Mouse (Mus musculus) embryonic facial prominence, embryonic 15.5 days (tissue): ENCODE results near the gene Igsf3. TPM values are rescaled to one million over a fixed set of nuclear protein-coding genes. Genes with fewer than 3 reads are reported as not detected.

Experiments
- ATAC-seq: fragments of 200-750 bp; cut with Nextera tagmentation; 2 replicates; pipeline ENCODE4 v1.8.0; 2017; ENCODE audit warnings: low read depth, moderate TSS enrichment; ENCODE audit not compliant: insufficient number of reproducible peaks, low FRiP score, low TSS enrichment
- H3K27ac ChIP-seq: fragments of 300-500 bp; sonication (generic); replicated peaks from 2 replicates; pipeline ENCODE4 v1.5.1; 2015; ENCODE audit warnings: mild to moderate bottlenecking, inconsistent platforms
- H3K27me3 ChIP-seq: fragments of 300-500 bp; sonication (generic); 2 replicates; pipeline ENCODE4 v1.6.1; 2015; ENCODE audit warnings: inconsistent platforms
- H3K36me3 ChIP-seq: fragments of 300-500 bp; sonication (generic); 2 replicates; pipeline ENCODE4 v1.6.1; 2015; ENCODE audit warnings: mild to moderate bottlenecking, inconsistent platforms
- H3K4me1 ChIP-seq: fragments of 300-500 bp; sonication (generic); 2 replicates; pipeline ENCODE4 v1.6.1; 2015; ENCODE audit warnings: inconsistent platforms
- H3K4me2 ChIP-seq: fragments of 300-500 bp; sonication (generic); replicated peaks from 2 replicates; pipeline ENCODE4 v1.6.1; 2015; ENCODE audit warnings: mild to moderate bottlenecking, inconsistent platforms
- H3K4me3 ChIP-seq: fragments of 300-500 bp; sonication (generic); replicated peaks from 2 replicates; pipeline ENCODE4 v1.5.1; 2015; ENCODE audit warnings: mild to moderate bottlenecking, inconsistent platforms
- H3K9ac ChIP-seq: fragments of 300-500 bp; sonication (generic); 2 replicates; pipeline ENCODE4 v1.6.1; 2015; ENCODE audit warnings: inconsistent platforms
- H3K9me3 ChIP-seq: fragments of 300-500 bp; sonication (generic); replicated peaks from 2 replicates; pipeline ENCODE4 v1.6.1; 2016; ENCODE audit warnings: inconsistent platforms
- WGBS: fragments of 180-500 bp; shearing (Covaris S2); methylation state at CpG from one replicate; pipeline ENCODE4 v1.1.7; 2015; 5-methylcytosine and 5-hydroxymethylcytosine counted together
- polyA plus RNA-seq: library from polyadenylated mRNA; unstranded; fragments of >200 nt; fragmentation: Nextera tagmentation; extraction: Ambion mirVana; gene quantifications from 2 replicates; pipeline ENCODE4 v1.2.1, GENCODE M21; 2015

Igsf3 gene
- polyA plus RNA-seq, 1 experiment from 2014 or later, result 76.1 TPM

- no peak overlapping the region for H3K9ac ChIP-seq
- no peaks in the 10 kb centered on the region for H3K36me3 ChIP-seq
- H3K4me3 ChIP-seq, result no peak overlapping the region
- no peaks in the 10 kb centered on the region for H3K9me3 ChIP-seq
- ATAC-seq, result no peak
- H3K4me2 ChIP-seq, result no peak overlapping the region
- H3K4me1 ChIP-seq, result no peaks in the 10 kb centered on the region
- WGBS, result 81% methylated on average over 7 of the region's 7 CpGs
- H3K27ac ChIP-seq, result no peak overlapping the region
- H3K27me3 ChIP-seq, result no peaks in the 10 kb centered on the region
These were observed 111.3 kb downstream of the Igsf3 start for GRCm38 (mm10) chr3:101488204-101488603.

GRCm38 (mm10) chr3:101490515-101490914, 113.6 kb downstream of the Igsf3 start:
- Histone ChIP-seq H3K4me3 (no peak overlapping the region), H3K4me1 (peaks cover 4% of the 10 kb centered on the region; the same call in 1 of the 2 replicates), H3K9ac (no peak overlapping the region), H3K27me3 (no peaks in the 10 kb centered on the region), H3K4me2 (no peak overlapping the region), H3K36me3 (no peaks in the 10 kb centered on the region), H3K27ac (no peak overlapping the region), H3K9me3 (no peaks in the 10 kb centered on the region)
- WGBS, result 75% methylated on average over 9 of the region's 9 CpGs
- ATAC-seq, result no peak

DNA sequence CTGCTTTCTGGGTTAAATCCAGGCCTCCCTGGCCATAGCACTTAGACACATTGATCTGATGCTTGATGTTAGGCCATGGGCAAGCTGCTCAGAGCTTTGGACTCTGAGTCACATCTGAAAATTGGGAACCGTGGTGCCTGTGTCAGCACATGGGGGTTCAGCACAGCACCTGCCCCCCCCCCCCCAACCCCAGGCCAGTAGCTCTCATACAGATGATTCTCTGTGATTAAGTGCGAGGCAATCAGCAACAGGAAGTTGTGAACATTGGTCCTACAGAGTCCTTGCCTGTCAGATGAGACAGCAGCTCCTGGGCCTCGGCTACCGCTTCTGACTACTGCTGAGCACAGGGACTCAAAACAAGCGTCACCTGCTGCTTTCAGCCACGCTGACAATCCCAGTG, 116.0 kb downstream of the Igsf3 start:
- 77% methylated on average over 6 of the region's 6 CpGs for WGBS
- ATAC-seq, result no peak

GRCm38 (mm10) chr3:101493937-101494459, 117.1 kb downstream of the Igsf3 start:
- Histone ChIP-seq H3K4me3 (peak overlapping the region; percentile 16; the same call in 1 of the 2 replicates), H3K36me3 (no peaks in the 10 kb centered on the region), H3K27me3 (no peaks in the 10 kb centered on the region), H3K9ac (no peak overlapping the region), H3K9me3 (no peaks in the 10 kb centered on the region), H3K27ac (peak overlapping the region; percentile 22; the same call in 1 of the 2 replicates), H3K4me2 (peak overlapping the region; percentile 31), H3K4me1 (peaks cover 4% of the 10 kb centered on the region; the same call in 1 of the 2 replicates)
- peak; percentile 63 for ATAC-seq
- 25% methylated on average over 10 of the region's 10 CpGs for WGBS

More for the DNA sequence above, 116.0 kb downstream of the Igsf3 start:
- Histone ChIP-seq H3K4me1 (peaks cover 4% of the 10 kb centered on the region; the same call in 1 of the 2 replicates), H3K27ac (no peak overlapping the region), H3K4me2 (no peak overlapping the region), H3K9ac (no peak overlapping the region), H3K27me3 (no peaks in the 10 kb centered on the region), H3K9me3 (no peaks in the 10 kb centered on the region), H3K4me3 (no peak overlapping the region), H3K36me3 (no peaks in the 10 kb centered on the region)

DNA sequence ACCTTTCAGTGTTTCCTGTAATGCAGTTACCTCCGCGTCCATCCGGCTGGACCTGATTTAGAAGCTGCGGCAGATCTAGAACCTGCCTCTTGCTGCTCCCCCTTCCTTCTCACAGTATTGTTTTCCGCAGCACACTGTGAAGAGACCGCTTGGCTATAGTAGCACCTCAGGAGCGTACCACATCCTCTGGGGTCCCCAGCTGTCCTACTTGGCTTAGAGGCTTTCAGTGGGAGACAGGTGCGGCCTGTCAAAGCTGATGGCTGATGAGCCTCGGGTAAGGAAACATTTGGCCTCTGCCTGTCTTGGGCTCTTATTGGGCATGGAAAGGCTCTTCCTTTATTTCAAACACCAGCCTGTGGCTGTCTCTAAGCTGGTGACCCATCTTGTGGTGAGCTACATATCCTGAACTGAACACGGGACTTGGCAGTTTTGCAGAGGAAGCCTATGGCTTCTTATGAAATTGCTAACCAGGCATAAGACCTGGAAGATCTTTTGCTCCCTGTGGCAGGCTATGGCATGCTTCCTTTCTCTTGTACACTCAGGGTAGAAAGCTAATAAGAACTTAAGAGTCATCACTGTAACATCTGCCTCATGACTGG, 120.6 kb downstream of the Igsf3 start:
- Histone ChIP-seq H3K4me2 (no peak overlapping the region), H3K9ac (no peak overlapping the region), H3K4me1 (peaks cover 21% of the 10 kb centered on the region), H3K27me3 (no peaks in the 10 kb centered on the region), H3K9me3 (no peaks in the 10 kb centered on the region), H3K4me3 (no peak overlapping the region), H3K36me3 (no peaks in the 10 kb centered on the region), H3K27ac (no peak overlapping the region; the same call in 1 of the 2 replicates)
- no peak for ATAC-seq
- 63% methylated on average over 10 of the region's 10 CpGs for WGBS

- peaks cover 19% of the 10 kb centered on the region for H3K4me1 ChIP-seq
- no peak overlapping the region for H3K4me3 ChIP-seq
- no peak overlapping the region for H3K27ac ChIP-seq
- H3K36me3 ChIP-seq, result no peaks in the 10 kb centered on the region
- no peaks in the 10 kb centered on the region for H3K27me3 ChIP-seq
- no peak overlapping the region for H3K4me2 ChIP-seq
- H3K9me3 ChIP-seq, result no peaks in the 10 kb centered on the region
- H3K9ac ChIP-seq, result no peak overlapping the region
- 71% methylated on average over 6 of the region's 6 CpGs for WGBS
- ATAC-seq, result no peak
These were observed 123.0 kb downstream of the Igsf3 start for GRCm38 (mm10) chr3:101499906-101500305.

- Histone ChIP-seq H3K9ac (no peak overlapping the region), H3K9me3 (no peaks in the 10 kb centered on the region), H3K4me1 (peaks cover 19% of the 10 kb centered on the region), H3K4me3 (no peak overlapping the region), H3K4me2 (no peak overlapping the region), H3K27ac (no peak overlapping the region), H3K36me3 (no peaks in the 10 kb centered on the region), H3K27me3 (no peaks in the 10 kb centered on the region)
- WGBS, result 59% methylated on average over 11 of the region's 11 CpGs
- no peak for ATAC-seq
These were observed 123.6 kb downstream of the Igsf3 start for GRCm38 (mm10) chr3:101500393-101501051.

DNA sequence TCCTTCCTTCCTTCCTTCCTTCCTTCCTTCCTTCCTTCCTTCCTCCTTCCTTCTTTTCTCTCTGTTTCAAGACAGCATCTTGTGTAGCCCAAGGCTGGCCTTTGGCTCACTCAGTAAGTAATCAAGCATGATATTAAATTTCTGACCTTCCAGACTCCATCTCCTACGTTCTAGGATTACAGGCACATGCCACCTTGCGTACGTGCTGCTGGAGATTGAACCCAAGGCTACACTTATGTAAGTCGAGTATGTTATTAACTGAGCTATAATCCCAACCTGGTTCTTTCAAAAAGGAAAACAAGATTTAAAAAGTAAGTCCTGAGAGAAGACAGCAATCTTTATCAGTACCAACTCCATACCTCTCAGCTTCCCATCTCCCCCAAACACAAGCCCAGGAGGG, 124.7 kb downstream of the Igsf3 start:
- no peak for ATAC-seq
- Histone ChIP-seq H3K36me3 (no peaks in the 10 kb centered on the region), H3K4me3 (no peak overlapping the region), H3K9me3 (no peaks in the 10 kb centered on the region), H3K9ac (no peak overlapping the region), H3K4me2 (0 out of 2 replicates have a peak overlapping the region, but pooled peaks have one; percentile 12), H3K27me3 (no peaks in the 10 kb centered on the region), H3K27ac (peak overlapping the region; percentile 58), H3K4me1 (peaks cover 29% of the 10 kb centered on the region)
- 27% methylated on average over 4 of the region's 4 CpGs for whole genome bisulfite sequencing

- WGBS, result 22% methylated on average over 14 of the region's 14 CpGs
- H3K4me2 ChIP-seq, result 0 out of 2 replicates have a peak overlapping the region, but pooled peaks have one; percentile 12
- no peaks in the 10 kb centered on the region for H3K9me3 ChIP-seq
- H3K9ac ChIP-seq, result no peak overlapping the region
- no peaks in the 10 kb centered on the region for H3K36me3 ChIP-seq
- no peak for ATAC-seq
- H3K27me3 ChIP-seq, result no peaks in the 10 kb centered on the region
- no peak overlapping the region for H3K4me3 ChIP-seq
- H3K27ac ChIP-seq, result peak overlapping the region; percentile 58
- H3K4me1 ChIP-seq, result peaks cover 33% of the 10 kb centered on the region
These were observed 125.3 kb downstream of the Igsf3 start for GRCm38 (mm10) chr3:101502086-101502760.

GRCm38 (mm10) chr3:101506179-101506578, 129.3 kb downstream of the Igsf3 start:
- no peak overlapping the region for H3K4me2 ChIP-seq
- H3K9me3 ChIP-seq, result no peaks in the 10 kb centered on the region
- ATAC-seq, result peak; percentile 66
- no peaks in the 10 kb centered on the region for H3K27me3 ChIP-seq
- WGBS, result 39% methylated on average over 5 of the region's 5 CpGs
- H3K36me3 ChIP-seq, result no peaks in the 10 kb centered on the region
- peaks cover 36% of the 10 kb centered on the region for H3K4me1 ChIP-seq
- no peak overlapping the region for H3K4me3 ChIP-seq
- H3K9ac ChIP-seq, result no peak overlapping the region
- no peak overlapping the region for H3K27ac ChIP-seq

DNA sequence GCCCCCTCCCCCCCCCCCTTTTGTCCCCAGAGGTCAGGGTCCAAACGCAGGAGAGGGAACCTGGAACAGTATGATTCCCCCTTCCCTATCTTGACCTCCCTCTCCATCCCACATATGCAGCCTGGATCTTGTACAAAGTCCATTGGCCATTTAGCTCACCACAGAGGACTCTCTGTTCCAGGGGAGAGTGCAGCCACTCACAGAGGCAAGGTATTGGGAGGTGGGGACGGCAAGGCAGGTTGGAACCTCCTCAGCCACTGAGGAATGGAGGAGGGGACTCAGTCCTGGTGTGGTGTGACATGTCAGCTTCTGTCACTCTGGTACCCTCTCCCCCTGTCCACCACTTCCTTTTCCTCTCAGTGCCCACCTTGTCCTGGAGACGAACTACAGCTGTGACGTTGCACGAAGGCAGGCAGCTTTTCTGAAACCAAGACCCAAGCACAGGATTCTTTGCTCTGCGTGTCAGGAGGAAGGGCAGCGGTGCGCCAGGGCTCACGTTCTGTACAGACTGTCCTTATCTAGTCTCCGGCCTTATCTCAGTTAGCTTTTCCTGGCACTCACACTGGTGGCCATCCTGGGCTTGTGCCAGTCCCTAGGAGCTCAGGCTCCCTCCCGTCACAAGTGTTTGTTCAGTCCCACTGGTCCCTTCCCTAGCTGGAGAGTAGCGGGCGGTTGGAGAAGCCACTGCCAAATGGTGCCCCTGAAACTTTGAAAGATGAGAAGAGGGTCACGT, 130.3 kb downstream of the Igsf3 start:
- Histone ChIP-seq H3K9me3 (no peaks in the 10 kb centered on the region), H3K36me3 (no peaks in the 10 kb centered on the region), H3K4me3 (no peak overlapping the region), H3K27me3 (no peaks in the 10 kb centered on the region), H3K27ac (no peak overlapping the region), H3K9ac (no peak overlapping the region), H3K4me2 (no peak overlapping the region), H3K4me1 (peaks cover 30% of the 10 kb centered on the region)
- 64% methylated on average over 14 of the region's 14 CpGs for WGBS
- ATAC-seq, result no peak
